Mouse (Mus musculus): ENCODE data around the gene Opcml.

DNA sequence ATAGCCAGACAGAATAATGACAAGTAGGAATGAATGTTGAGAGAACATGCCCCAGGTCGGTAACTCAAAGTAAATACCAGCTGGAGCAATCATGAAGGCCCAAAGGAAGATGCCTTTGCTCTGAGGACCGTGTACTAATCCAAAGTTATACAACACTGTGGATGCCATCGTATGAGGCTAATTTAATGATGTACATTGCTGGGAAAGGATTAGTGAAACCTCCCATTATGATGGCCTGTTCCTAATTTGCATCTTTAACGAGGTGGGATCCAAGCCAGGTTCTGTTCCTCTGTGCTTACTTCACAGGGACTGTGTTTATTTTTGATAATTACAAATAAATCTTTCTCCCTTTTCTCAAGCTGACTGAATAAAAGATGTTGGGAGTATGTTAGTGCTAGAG lies 859.5 kb downstream of the Opcml start:
- TF ChIP-seq CTCF (conservative IDR thresholded peaks at IDR 0.05; ENCODE audit: insufficient read depth, insufficient read length, low read depth, low read length) (no peak), POLR2A (IDR thresholded peaks at IDR 0.05; ENCODE audit: low read depth, low read length) (no peak)
